Mouse (Mus musculus) cerebellum, adult 2 months (tissue): Measurements from ENCODE around the gene Gm20403. TPM values are rescaled to one million over a fixed set of nuclear protein-coding genes. Genes with fewer than 3 reads are reported as not detected.
"Not testable (repeated sequence)": the region's sequence is repeated elsewhere in the genome, so short reads cannot be mapped to it uniquely, and the experiment has no call there.

ENCODE experiments used
- DNase-seq, 2 experiments: peaks; one replicate each; pipeline ENCODE4 v3.0.0; 2021
- H3K27ac ChIP-seq: fragments of 200-500 bp; 2 replicates; pipeline ENCODE4 v1.5.1; 2012; ENCODE audit warnings: low read length, control low read depth, inconsistent platforms; ENCODE audit not compliant: insufficient read depth
- H3K27me3 ChIP-seq: fragments of 200-500 bp; 2 replicates; pipeline ENCODE4 v1.6.1; 2012; ENCODE audit warnings: inconsistent platforms, mild to moderate bottlenecking, low read length, moderate library complexity; ENCODE audit not compliant: control insufficient read depth, insufficient read depth
- H3K4me1 ChIP-seq: fragments of 200-500 bp; 2 replicates; pipeline ENCODE4 v1.6.1; 2011; ENCODE audit warnings: low read length; ENCODE audit not compliant: control insufficient read depth, insufficient read depth
- H3K4me3 ChIP-seq: fragments of 200-500 bp; replicated peaks from 2 replicates; pipeline ENCODE3; 2011; ENCODE audit warnings: mild to moderate bottlenecking, low read depth, low read length, control low read depth; ENCODE audit not compliant: insufficient read depth
- CTCF ChIP-seq: fragments of 200-500 bp; IDR thresholded peaks from 2 replicates; pipeline ENCODE4 v1.5.1; 2011; ENCODE audit warnings: low read depth, mild to moderate bottlenecking, control low read depth, low read length, moderate library complexity, borderline replicate concordance; ENCODE audit not compliant: insufficient read depth
- POLR2A ChIP-seq: fragments of 200-500 bp; IDR thresholded peaks from 2 replicates; pipeline ENCODE4 v1.6.1; 2011; ENCODE audit warnings: low read length, control low read depth, borderline replicate concordance; ENCODE audit not compliant: insufficient read depth
- WGBS: fragments of 180-500 bp; shearing (Covaris S2); methylation state at CpG from one replicate; pipeline ENCODE4 v1.1.7; 2018; 5-methylcytosine and 5-hydroxymethylcytosine counted together
- polyA plus RNA-seq: library from polyadenylated mRNA; depleted of rRNA; stranded (reverse); fragments of >200 nt; gene quantifications from 2 replicates; pipeline ENCODE4 v1.2.3, GENCODE M21; 2012

Gene Gm20403
- polyA plus RNA-seq, 1 experiment: not detected

DNA sequence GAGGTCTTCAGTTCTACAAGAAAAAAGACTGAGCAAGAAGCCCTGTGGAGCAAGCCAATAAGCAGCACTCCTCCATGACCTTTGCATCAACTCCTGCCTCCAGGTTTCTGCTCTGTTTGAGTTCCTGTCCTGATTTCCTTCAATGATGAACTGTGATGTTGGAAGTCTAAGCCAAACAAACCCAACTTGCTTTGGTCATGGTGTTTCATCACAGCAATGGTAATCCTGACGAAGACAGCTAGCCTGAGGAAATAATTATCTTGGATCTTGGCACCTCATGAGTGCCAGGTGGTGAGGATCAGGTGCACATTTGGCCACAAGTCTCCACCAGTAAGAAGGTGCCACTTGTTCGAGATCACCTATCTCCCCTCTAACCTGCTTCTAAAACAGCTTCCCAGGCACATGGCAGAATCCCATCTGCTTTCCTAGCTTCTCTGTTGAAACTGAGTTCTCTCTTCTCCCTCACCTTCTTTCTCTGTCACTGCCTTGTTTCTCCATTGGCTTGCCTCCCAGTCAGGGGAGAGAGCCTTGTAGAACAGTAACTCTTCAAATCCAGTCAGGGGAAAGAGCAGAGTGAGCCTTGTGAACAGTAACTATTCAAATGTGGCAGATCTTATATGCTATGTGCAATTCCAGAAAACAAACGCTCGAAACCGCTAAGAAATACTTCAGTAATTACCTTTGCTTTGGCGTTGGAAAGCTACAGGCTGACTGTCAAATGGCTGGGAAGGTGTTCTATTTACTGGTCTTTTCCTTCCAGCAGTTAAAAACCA, 27.5 kb upstream of the Gm20403 start, which contains the start of gene Baz1a:
Gene Baz1a (minus strand): TSS at position 723 of the 773 bp plus-strand sequence.
- Histone ChIP-seq H3K27ac (no peak within 1 kb of the TSS), H3K27me3 (no peaks in the 10 kb centered on the region), H3K4me1 (no peaks in the 10 kb centered on the region), H3K4me3 (no peak within 1 kb of the TSS)
- DNase-seq: no peak
- TF ChIP-seq CTCF: no peak
- no peak for TF ChIP-seq POLR2A
- WGBS: 64% methylated on average over 6 of the region's 6 CpGs

DNA sequence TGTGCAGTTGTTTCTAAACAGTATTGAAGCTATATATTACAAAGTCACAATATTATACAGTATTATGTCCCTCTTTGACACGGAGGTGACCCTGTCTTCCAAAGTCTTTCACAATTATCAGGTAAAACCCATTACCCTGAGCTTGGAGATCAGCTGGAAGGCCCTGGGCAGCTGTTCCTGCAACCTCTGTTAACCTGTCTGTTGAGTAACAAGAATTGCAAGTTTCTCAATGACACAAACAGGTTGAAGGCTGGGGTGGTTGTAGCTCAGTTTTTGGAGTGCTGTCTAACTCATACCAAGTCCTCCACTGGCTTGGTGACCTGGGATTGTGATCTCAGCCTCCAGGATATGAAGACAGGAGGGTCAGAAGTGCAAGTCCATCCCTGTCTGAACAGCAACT, 26.7 kb upstream of the Gm20403 start:
- Histone ChIP-seq H3K27ac (no peak overlapping the region), H3K27me3 (no peaks in the 10 kb centered on the region), H3K4me3 (no peak overlapping the region), H3K4me1 (no peaks in the 10 kb centered on the region)
- DNase-seq: no peak
- WGBS: 91% methylated on average over 1 of the region's 1 CpGs
- no peak for TF ChIP-seq POLR2A
- TF ChIP-seq CTCF: no peak

DNA sequence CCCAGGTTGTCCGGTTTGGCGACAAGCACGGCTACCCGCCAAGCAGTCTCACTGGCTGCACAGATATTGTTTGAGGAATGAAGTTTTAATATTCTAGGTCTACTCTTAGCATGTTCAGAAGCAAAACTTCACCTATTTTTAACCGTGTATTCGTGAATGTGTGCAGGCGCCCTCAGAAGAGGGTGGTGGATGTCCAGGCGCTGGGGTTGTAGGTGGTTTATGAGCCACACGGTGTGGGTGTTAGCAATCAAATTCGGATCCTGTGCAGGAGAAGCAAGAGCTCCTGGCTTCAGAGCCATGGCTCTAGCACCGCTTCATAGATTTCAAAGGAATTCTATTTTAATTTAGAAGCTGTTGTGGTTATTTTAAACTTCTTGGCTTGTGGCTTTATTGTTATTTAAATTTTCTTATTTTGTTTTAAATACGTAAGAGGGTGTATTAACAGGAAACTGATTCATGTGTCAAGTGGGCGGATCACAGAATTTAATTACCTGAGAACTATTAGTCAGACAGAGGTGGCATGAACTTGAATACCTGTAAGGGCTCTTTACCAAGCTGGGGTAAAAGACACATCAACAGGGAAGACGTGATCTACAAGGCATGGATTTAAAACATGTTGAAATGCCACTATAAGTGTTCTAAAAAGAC, 21.2 kb upstream of the Gm20403 start:
- no peaks in the 10 kb centered on the region for H3K4me1 ChIP-seq
- DNase-seq: no peak
- TF ChIP-seq POLR2A (no peak), CTCF (no peak)
- H3K4me3 ChIP-seq: no peak overlapping the region
- no peaks in the 10 kb centered on the region; the same call in 1 of the 2 replicates for H3K27me3 ChIP-seq
- 85% methylated on average over 14 of the region's 14 CpGs for WGBS
- H3K27ac ChIP-seq: no peak overlapping the region

DNA sequence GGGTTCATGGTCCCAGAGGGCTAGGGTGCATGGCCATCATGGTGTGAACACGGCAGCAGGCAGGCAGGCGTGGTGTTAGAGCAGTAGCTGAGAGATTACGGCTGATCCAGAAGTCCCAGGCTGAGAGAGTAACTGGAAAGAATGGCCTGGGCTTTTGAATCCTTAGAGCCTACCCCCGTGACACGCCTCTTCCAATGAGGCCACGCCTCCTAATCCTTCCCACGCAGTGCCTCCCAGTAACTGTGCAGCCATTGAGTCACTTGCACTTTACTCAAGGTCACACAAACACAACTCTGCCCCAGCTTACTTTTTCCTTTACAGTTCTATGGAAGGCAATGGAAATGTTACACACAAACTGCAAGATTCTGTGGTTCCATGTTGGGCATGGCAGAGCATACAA, 19.7 kb upstream of the Gm20403 start:
- WGBS: 91% methylated on average over 7 of the region's 7 CpGs
- no peak for DNase-seq
- Histone ChIP-seq H3K4me3 (no peak overlapping the region), H3K27me3 (no peaks in the 10 kb centered on the region; the same call in 1 of the 2 replicates), H3K27ac (no peak overlapping the region), H3K4me1 (no peaks in the 10 kb centered on the region)
- TF ChIP-seq POLR2A: no peak
- TF ChIP-seq CTCF: no peak

DNA sequence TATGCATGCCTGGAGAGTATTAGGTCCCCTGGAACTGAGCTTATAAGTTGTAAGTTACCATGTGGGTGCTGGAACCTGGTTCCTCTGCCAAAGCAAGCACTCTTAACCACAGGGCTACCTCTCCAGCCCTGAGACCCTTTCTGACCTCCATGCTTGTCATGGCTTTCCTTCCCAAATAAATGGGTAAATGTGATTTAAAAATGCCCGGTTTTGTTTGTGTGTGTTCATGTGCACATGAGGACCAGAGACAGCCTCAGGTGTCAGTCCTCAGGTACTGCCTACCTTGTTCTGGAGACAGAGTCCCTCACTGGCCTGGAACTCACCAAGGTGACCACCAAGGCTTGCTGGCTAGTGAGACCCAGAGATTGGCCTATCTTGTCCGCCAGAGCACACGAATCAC, 18.1 kb upstream of the Gm20403 start:
- Histone ChIP-seq H3K4me3 (no peak overlapping the region), H3K27me3 (no peaks in the 10 kb centered on the region; the same call in 1 of the 2 replicates), H3K27ac (no peak overlapping the region), H3K4me1 (no peaks in the 10 kb centered on the region)
- DNase-seq: no peak
- WGBS: 90% methylated on average over 3 of the region's 3 CpGs
- no peak for TF ChIP-seq CTCF
- TF ChIP-seq POLR2A: no peak

DNA sequence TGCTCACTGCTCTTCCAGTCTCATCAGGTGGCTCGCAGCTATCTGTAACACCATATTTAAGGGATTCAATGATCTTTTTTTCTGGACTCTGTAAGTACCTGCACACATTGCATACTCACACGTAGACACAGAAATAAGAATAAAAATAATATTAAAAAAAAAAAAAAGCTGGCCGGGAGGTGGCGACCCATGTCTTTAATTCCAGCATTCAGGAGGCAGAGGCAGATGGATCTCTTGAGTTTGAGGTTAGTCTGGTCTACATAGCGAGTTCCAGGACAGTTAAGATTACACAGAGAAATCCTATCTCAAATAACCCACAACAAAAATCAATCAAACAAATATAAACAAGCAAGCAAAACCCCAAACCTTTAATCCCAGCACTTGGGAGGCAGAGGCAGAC, 17.5 kb upstream of the Gm20403 start:
- Histone ChIP-seq H3K4me1 (no peaks in the 10 kb centered on the region), H3K4me3 (no peak overlapping the region), H3K27ac (no peak overlapping the region), H3K27me3 (no peaks in the 10 kb centered on the region; the same call in 1 of the 2 replicates)
- WGBS: 89% methylated on average over 5 of the region's 5 CpGs
- TF ChIP-seq CTCF: no peak
- TF ChIP-seq POLR2A: no peak
- DNase-seq: no peak

DNA sequence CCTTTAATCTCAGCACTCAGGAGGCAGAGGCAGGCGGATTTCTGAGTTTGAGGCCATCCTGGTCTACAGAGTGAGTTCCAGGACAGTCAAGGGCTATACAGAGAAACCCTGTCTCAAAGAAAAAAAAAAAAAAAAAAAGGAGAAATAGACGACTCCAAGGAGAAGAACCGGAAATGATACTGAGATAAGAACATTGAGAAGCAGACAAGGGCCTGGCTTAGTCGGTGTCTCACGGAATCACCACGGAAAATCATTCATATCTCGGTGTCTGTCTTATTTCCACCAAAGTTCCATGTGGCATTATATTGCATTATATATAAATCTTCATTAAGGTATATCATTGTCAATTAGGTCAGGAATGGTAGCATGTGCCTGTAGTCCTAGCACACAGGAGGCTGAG, 16.2 kb upstream of the Gm20403 start:
- not testable (repeated sequence) for H3K27me3 ChIP-seq, DNase-seq, H3K4me1 ChIP-seq, H3K27ac ChIP-seq, H3K4me3 ChIP-seq
- 90% methylated on average over 7 of the region's 7 CpGs for WGBS
